Mouse (Mus musculus) myocyte (in vitro differentiated cells): ENCODE results near the gene Stk10. TPM values are rescaled to one million over a fixed set of nuclear protein-coding genes. Genes with fewer than 3 reads are reported as not detected.

Source experiments
- H3K27me3 ChIP-seq: one replicate; pipeline ENCODE4 v1.6.1; 2011; ENCODE audit not compliant: control insufficient read depth, insufficient read depth, insufficient read length
- H3K36me3 ChIP-seq: one replicate; pipeline ENCODE4 v1.6.1; 2011; ENCODE audit not compliant: control insufficient read depth, insufficient read depth
- H3K4me2 ChIP-seq: one replicate; pipeline ENCODE4 v1.6.1; 2011; ENCODE audit warnings: low read depth, control low read depth
- H3K4me3 ChIP-seq: one replicate; pipeline ENCODE4 v1.5.1; 2011; ENCODE audit warnings: mild to moderate bottlenecking, control low read depth, moderate library complexity
- H3K79me2 ChIP-seq: one replicate; pipeline ENCODE4 v1.6.1; 2011; ENCODE audit not compliant: control insufficient read depth, insufficient read depth
- H3ac ChIP-seq: one replicate; pipeline ENCODE4 v1.6.1; 2011; ENCODE audit not compliant: control insufficient read depth, insufficient read length
- CEBPB ChIP-seq: IDR thresholded peaks from 2 replicates; pipeline ENCODE4 v1.6.1; 2011; ENCODE audit warnings: mild to moderate bottlenecking, moderate library complexity; ENCODE audit not compliant: poor library complexity, insufficient read depth, severe bottlenecking
- E2F4 ChIP-seq: IDR thresholded peaks from one replicate; pipeline ENCODE4 v1.6.1; 2011; ENCODE audit warnings: mild to moderate bottlenecking, control low read depth, moderate library complexity; ENCODE audit not compliant: insufficient read depth
- MAX ChIP-seq: IDR thresholded peaks from one replicate; pipeline ENCODE4 v1.6.1; 2011; ENCODE audit warnings: low read depth, mild to moderate bottlenecking, control low read depth
- MYOD1 ChIP-seq, 3 experiments: IDR thresholded peaks; one replicate each; pipeline ENCODE4 v1.6.1; 2011; ENCODE audit warnings: control low read depth in 2 of 3, low read depth in 2 of 3, mild to moderate bottlenecking in 2 of 3, moderate library complexity in 1 of 3; ENCODE audit not compliant: insufficient read length in 2 of 3, control insufficient read depth in 1 of 3
- MYOG ChIP-seq, 3 experiments: IDR thresholded peaks; one replicate each; pipeline ENCODE4 v1.6.1; 2011; ENCODE audit warnings: control low read depth in 2 of 3, low read depth in 2 of 3, mild to moderate bottlenecking in 2 of 3; ENCODE audit not compliant: insufficient read length in 2 of 3, control insufficient read depth in 1 of 3, insufficient read depth in 1 of 3
- POLR2A ChIP-seq: IDR thresholded peaks from one replicate; pipeline ENCODE4 v1.6.1; 2011; ENCODE audit warnings: low read depth, mild to moderate bottlenecking, control low read depth, moderate library complexity; ENCODE audit not compliant: insufficient read length
- POLR2AphosphoS2 ChIP-seq: IDR thresholded peaks from one replicate; pipeline ENCODE4 v1.6.1; 2011; ENCODE audit warnings: low read depth, control low read depth; ENCODE audit not compliant: insufficient read length
- REST ChIP-seq: IDR thresholded peaks from one replicate; pipeline ENCODE4 v1.6.1; 2011; ENCODE audit warnings: mild to moderate bottlenecking, control low read depth, moderate library complexity; ENCODE audit not compliant: insufficient read depth, insufficient read length
- SRF ChIP-seq: IDR thresholded peaks from one replicate; pipeline ENCODE4 v1.6.1; 2011; ENCODE audit warnings: low read depth; ENCODE audit not compliant: control insufficient read depth, insufficient read length
- TCF12 ChIP-seq: IDR thresholded peaks from one replicate; pipeline ENCODE4 v1.6.1; 2011; ENCODE audit warnings: mild to moderate bottlenecking, control low read depth; ENCODE audit not compliant: poor library complexity, insufficient read depth, severe bottlenecking
- TCF3 ChIP-seq: IDR thresholded peaks from one replicate; pipeline ENCODE4 v1.6.1; 2011; ENCODE audit warnings: low read depth, control low read depth; ENCODE audit not compliant: insufficient read length
- USF1 ChIP-seq: IDR thresholded peaks from one replicate; pipeline ENCODE4 v1.6.1; 2011; ENCODE audit warnings: low read depth, mild to moderate bottlenecking, control low read depth, moderate library complexity
- polyA plus RNA-seq: library from polyadenylated mRNA; unstranded; fragments of >200 nt; fragmentation: generic; extraction: Trizol; gene quantifications from one replicate; pipeline ENCODE4 v1.2.1, GENCODE M21; 2012; ENCODE audit warnings: missing spikeins

The Stk10 gene
- polyA plus RNA-seq, 1 experiment, result 7.1 TPM

- no peaks in the 10 kb centered on the region for H3K27me3 ChIP-seq
- H3K4me3 ChIP-seq, result no peak overlapping the region
- H3K36me3 ChIP-seq, result peaks cover 7% of the 10 kb centered on the region
- peaks cover 19% of the 10 kb centered on the region for H3K79me2 ChIP-seq
- no peak overlapping the region for H3K4me2 ChIP-seq
- TF ChIP-seq E2F4 (no peak), POLR2A (no peak), MAX (no peak), REST (no peak), SRF (no peak), MYOD1 (IDR thresholded peaks at IDR 0.05; ENCODE audit: control insufficient read depth in 1 of 3, insufficient read length in 2 of 3, low read depth in 2 of 3) (no peak), POLR2AphosphoS2 (no peak), TCF3 (no peak), MYOG (IDR thresholded peaks at IDR 0.05; ENCODE audit: control insufficient read depth in 1 of 3, insufficient read depth in 1 of 3, insufficient read length in 2 of 3, low read depth in 2 of 3) (no peak), TCF12 (no peak), USF1 (no peak), CEBPB (no peak)
- H3ac ChIP-seq, result no peak overlapping the region
These were observed 23.4 kb downstream of the Stk10 start for GRCm38 (mm10) chr11:32556333-32556990.

DNA sequence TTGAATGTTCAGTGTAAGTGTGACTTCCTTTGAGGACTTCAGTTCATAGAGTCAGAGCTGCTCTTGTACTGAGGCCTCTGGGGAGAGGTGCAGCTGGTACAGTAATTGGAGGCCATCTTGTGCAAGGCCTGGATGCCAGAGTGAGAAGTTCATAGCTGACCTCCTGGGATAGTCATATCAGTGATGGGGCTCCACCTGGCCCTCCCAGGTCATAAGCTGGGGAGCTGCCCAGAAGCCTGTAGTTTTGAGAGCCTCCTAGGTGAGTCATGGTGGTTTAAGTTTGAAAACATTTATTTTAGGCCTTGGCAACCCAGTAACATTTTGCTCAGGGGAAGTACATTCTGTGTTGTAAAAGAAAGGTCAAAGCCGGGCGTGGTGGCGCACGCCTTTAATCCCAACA is 24.9 kb downstream of the Stk10 start:
- H3K4me3 ChIP-seq, result no peak overlapping the region
- H3K27me3 ChIP-seq, result no peaks in the 10 kb centered on the region
- no peak overlapping the region for H3K4me2 ChIP-seq
- H3ac ChIP-seq, result no peak overlapping the region
- no peak for TF ChIP-seq CEBPB
- no peak for TF ChIP-seq REST
- no peak for TF ChIP-seq POLR2AphosphoS2
- TF ChIP-seq E2F4, result no peak
- TF ChIP-seq SRF, result no peak
- no peak for TF ChIP-seq TCF3
- TF ChIP-seq MAX, result no peak
- TF ChIP-seq POLR2A, result no peak
- TF ChIP-seq TCF12, result no peak
- TF ChIP-seq MYOD1 (IDR thresholded peaks at IDR 0.05; ENCODE audit: control insufficient read depth in 1 of 3, insufficient read length in 2 of 3, low read depth in 2 of 3), result no peak
- no peak for TF ChIP-seq MYOG (IDR thresholded peaks at IDR 0.05; ENCODE audit: control insufficient read depth in 1 of 3, insufficient read depth in 1 of 3, insufficient read length in 2 of 3, low read depth in 2 of 3)
- TF ChIP-seq USF1, result no peak
- peaks cover 7% of the 10 kb centered on the region for H3K36me3 ChIP-seq
- H3K79me2 ChIP-seq, result peaks cover 12% of the 10 kb centered on the region

DNA sequence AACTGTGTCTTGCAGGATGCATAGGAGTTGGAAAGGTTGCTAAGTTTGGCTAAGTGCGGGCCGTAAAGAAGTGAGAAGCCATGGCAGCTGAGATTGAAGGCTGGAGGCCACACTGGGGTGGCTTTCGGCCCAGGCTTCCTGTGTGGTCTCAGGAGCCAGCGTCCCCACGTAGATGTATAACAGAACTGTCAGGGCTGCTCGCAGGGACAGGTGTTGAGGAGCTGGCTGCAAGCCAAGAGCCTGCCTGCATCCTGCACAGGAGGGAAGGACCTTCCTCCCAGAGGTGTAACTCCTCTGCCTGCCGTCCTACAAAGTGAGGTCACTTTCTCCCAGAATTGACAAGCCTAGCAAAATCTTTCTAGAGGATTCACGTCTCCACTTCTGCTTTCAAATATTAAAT is 25.6 kb downstream of the Stk10 start:
- no peak overlapping the region for H3K4me3 ChIP-seq
- no peaks in the 10 kb centered on the region for H3K27me3 ChIP-seq
- TF ChIP-seq MYOG (IDR thresholded peaks at IDR 0.05; ENCODE audit: control insufficient read depth in 1 of 3, insufficient read depth in 1 of 3, insufficient read length in 2 of 3, low read depth in 2 of 3) (no peak), E2F4 (no peak), TCF12 (no peak)
- peaks cover 7% of the 10 kb centered on the region for H3K79me2 ChIP-seq
- H3K4me2 ChIP-seq, result no peak overlapping the region
- no peak overlapping the region for H3ac ChIP-seq
- peaks cover 7% of the 10 kb centered on the region for H3K36me3 ChIP-seq

GRCm38 (mm10) chr11:32560015-32560770 is 27.1 kb downstream of the Stk10 start:
- Histone ChIP-seq H3ac (no peak overlapping the region), H3K79me2 (peaks cover 2% of the 10 kb centered on the region), H3K27me3 (no peaks in the 10 kb centered on the region), H3K4me2 (no peak overlapping the region), H3K36me3 (peaks cover 7% of the 10 kb centered on the region), H3K4me3 (no peak overlapping the region)
- TF ChIP-seq POLR2A, result no peak
- no peak for TF ChIP-seq E2F4
- no peak for TF ChIP-seq TCF12
- TF ChIP-seq TCF3, result no peak
- no peak for TF ChIP-seq POLR2AphosphoS2
- no peak for TF ChIP-seq REST
